Mouse (Mus musculus): ENCODE measurements around the gene Zp1. TPM values are rescaled to one million over a fixed set of nuclear protein-coding genes. Genes with fewer than 3 reads are reported as not detected.
A peak's percentile ranks its signal among the peaks of the same experiment; 100 is the strongest.

Zp1 gene
- total and polyA plus RNA-seq, 2 experiments = not detected

DNA sequence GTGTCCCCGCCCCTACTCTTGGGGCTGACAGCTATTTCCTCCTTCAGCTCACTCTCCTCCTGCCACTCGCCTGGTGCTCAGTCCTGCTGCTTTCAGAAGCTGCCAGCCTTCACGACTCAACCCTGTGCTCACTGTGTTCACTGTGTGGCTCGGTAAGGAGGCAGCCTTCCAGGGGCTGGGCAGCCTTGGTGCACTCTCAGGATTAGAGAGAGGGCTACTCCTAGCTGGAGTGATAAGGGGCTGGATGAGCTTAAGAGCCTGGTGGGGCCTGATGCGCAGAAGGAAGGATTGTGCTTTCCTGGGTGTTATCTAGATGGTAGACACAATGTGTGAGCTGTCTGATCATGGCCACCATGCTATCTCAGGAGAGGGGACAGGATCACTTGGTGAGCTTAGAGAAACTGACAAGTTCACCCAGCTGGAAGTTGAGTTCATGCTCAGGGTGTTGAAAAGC lies 16.7 kb upstream of the Zp1 start, which contains the start of gene Ptgdr2:
TSS of gene Ptgdr2 (plus strand) at position 51 of the 454 bp plus-strand sequence.
- Histone ChIP-seq H3K79me2 (ENCODE audit: control insufficient read depth, insufficient read depth, low read length) (no peaks in the 10 kb centered on the region), H3K4me1 (ENCODE audit: control insufficient read depth, insufficient read depth, low read length) (no peaks in the 10 kb centered on the region), H3K27me3 (ENCODE audit: control insufficient read depth, insufficient read depth, low read length) (no peaks in the 10 kb centered on the region), H3K27ac (replicated peaks; ENCODE audit: insufficient read depth, low read depth, low read length) (no peak within 1 kb of the TSS), H3K9ac (ENCODE audit: low read depth, low read length) (no peak within 1 kb of the TSS), H3K4me3 (ENCODE audit: insufficient read depth, low read depth, low read length) (no peak within 1 kb of the TSS), H3K36me3 (ENCODE audit: control insufficient read depth, insufficient read depth, low read length) (no peaks in the 10 kb centered on the region)
- WGBS = 49% methylated on average over 5 of the region's 5 CpGs
- no peak for DNase-seq (ENCODE audit: extremely low read depth, low read depth, low spot score)
- TF ChIP-seq CTCF (IDR thresholded peaks at IDR 0.05; ENCODE audit: low read depth, low read length) = no peak
- TF ChIP-seq POLR2A (IDR thresholded peaks at IDR 0.05; ENCODE audit: extremely low read depth, insufficient read depth, low read length) = no peak

DNA sequence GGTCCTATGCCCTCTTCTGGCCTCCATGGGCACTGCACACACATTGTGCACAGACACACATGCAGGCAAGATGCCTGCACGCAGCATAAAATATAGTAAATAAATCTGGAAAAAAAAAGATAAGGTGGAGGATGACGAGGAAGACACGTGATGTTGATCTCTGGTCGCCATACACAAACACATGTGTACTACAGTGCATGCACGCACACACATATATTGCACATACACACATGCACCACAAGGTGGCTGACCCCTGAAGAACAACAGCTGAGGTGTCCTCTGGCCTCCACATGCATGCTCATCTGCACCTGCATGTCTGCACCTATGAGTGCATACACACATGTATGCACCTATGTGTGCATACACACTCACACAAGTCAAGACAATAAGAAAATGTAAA lies 15.6 kb upstream of the Zp1 start:
- TF ChIP-seq POLR2A (IDR thresholded peaks at IDR 0.05; ENCODE audit: extremely low read depth, insufficient read depth, low read length) = no peak
- TF ChIP-seq CTCF (IDR thresholded peaks at IDR 0.05; ENCODE audit: low read depth, low read length) = peak; percentile 8; the same call in 1 of the 2 replicates
- no peaks in the 10 kb centered on the region for H3K4me1 ChIP-seq (ENCODE audit: control insufficient read depth, insufficient read depth, low read length)
- H3K27ac ChIP-seq (replicated peaks; ENCODE audit: insufficient read depth, low read depth, low read length) = no peak overlapping the region
- no peak for DNase-seq (ENCODE audit: extremely low read depth, low read depth, low spot score)
- H3K27me3 ChIP-seq (ENCODE audit: control insufficient read depth, insufficient read depth, low read length) = no peaks in the 10 kb centered on the region
- H3K9ac ChIP-seq (ENCODE audit: low read depth, low read length) = no peak overlapping the region
- no peaks in the 10 kb centered on the region for H3K36me3 ChIP-seq (ENCODE audit: control insufficient read depth, insufficient read depth, low read length)
- no peaks in the 10 kb centered on the region for H3K79me2 ChIP-seq (ENCODE audit: control insufficient read depth, insufficient read depth, low read length)
- WGBS = 91% methylated on average over 5 of the region's 5 CpGs
- H3K4me3 ChIP-seq (ENCODE audit: insufficient read depth, low read depth, low read length) = no peak overlapping the region

DNA sequence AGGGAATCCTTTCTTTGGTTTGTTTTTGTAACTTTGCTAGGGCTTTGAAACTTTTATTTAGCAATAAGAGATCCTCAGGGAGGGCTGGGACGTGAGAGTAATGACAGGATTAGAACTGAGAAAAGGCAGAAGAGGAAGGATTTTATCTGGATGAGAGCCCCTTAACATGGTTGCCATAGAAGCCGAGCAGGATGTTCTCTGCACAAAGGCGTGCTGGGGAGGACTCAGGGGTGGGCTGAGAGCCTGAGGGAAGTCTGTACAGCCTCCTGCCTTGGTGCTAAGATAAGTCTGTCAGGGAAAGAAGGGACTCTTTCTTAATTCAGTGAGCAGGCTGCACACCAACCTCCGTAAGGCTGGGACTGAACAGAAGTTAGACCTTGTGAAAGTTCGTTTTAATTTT lies 14.6 kb upstream of the Zp1 start:
- no peaks in the 10 kb centered on the region for H3K79me2 ChIP-seq (ENCODE audit: control insufficient read depth, insufficient read depth, low read length)
- WGBS = 57% methylated on average over 5 of the region's 5 CpGs
- no peaks in the 10 kb centered on the region for H3K27me3 ChIP-seq (ENCODE audit: control insufficient read depth, insufficient read depth, low read length)
- no peak overlapping the region for H3K9ac ChIP-seq (ENCODE audit: low read depth, low read length)
- H3K4me1 ChIP-seq (ENCODE audit: control insufficient read depth, insufficient read depth, low read length) = no peaks in the 10 kb centered on the region
- H3K4me3 ChIP-seq (ENCODE audit: insufficient read depth, low read depth, low read length) = no peak overlapping the region
- TF ChIP-seq CTCF (IDR thresholded peaks at IDR 0.05; ENCODE audit: low read depth, low read length) (no peak), POLR2A (IDR thresholded peaks at IDR 0.05; ENCODE audit: extremely low read depth, insufficient read depth, low read length) (no peak)
- H3K27ac ChIP-seq (replicated peaks; ENCODE audit: insufficient read depth, low read depth, low read length) = no peak overlapping the region
- DNase-seq (ENCODE audit: extremely low read depth, low read depth, low spot score) = no peak
- no peaks in the 10 kb centered on the region for H3K36me3 ChIP-seq (ENCODE audit: control insufficient read depth, insufficient read depth, low read length)

DNA sequence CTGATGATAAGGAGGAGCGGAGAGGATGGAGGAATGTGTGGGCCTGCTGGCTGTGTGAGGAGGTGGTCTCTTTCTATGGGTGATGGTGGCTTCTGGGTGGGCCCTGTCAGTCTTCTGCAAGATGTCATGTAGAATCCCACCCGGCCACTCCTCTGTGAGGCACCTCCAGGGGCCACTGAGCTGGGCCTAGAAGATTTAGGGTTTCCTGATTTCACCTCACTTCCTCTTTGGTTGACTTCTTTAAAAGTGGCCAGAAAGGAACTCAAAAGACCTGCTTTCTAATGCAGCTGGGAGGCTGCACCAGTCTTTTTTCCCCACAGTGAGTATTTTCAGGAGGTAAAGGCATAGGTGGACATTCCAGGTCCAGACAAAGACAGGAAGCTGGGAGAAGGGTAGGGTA lies 10.2 kb upstream of the Zp1 start:
- no peak for DNase-seq (ENCODE audit: extremely low read depth, low read depth, low spot score)
- no peaks in the 10 kb centered on the region for H3K36me3 ChIP-seq (ENCODE audit: control insufficient read depth, insufficient read depth, low read length)
- H3K27me3 ChIP-seq (ENCODE audit: control insufficient read depth, insufficient read depth, low read length) = 0 out of 2 replicates have a peak, but pooled peaks cover 3% of the 10 kb centered on the region
- H3K27ac ChIP-seq (replicated peaks; ENCODE audit: insufficient read depth, low read depth, low read length) = no peak overlapping the region
- no peak overlapping the region for H3K9ac ChIP-seq (ENCODE audit: low read depth, low read length)
- TF ChIP-seq CTCF (IDR thresholded peaks at IDR 0.05; ENCODE audit: low read depth, low read length) (no peak), POLR2A (IDR thresholded peaks at IDR 0.05; ENCODE audit: extremely low read depth, insufficient read depth, low read length) (no peak)
- H3K4me1 ChIP-seq (ENCODE audit: control insufficient read depth, insufficient read depth, low read length) = no peaks in the 10 kb centered on the region
- H3K79me2 ChIP-seq (ENCODE audit: control insufficient read depth, insufficient read depth, low read length) = no peaks in the 10 kb centered on the region
- 92% methylated on average over 2 of the region's 2 CpGs for WGBS
- H3K4me3 ChIP-seq (ENCODE audit: insufficient read depth, low read depth, low read length) = no peak overlapping the region

DNA sequence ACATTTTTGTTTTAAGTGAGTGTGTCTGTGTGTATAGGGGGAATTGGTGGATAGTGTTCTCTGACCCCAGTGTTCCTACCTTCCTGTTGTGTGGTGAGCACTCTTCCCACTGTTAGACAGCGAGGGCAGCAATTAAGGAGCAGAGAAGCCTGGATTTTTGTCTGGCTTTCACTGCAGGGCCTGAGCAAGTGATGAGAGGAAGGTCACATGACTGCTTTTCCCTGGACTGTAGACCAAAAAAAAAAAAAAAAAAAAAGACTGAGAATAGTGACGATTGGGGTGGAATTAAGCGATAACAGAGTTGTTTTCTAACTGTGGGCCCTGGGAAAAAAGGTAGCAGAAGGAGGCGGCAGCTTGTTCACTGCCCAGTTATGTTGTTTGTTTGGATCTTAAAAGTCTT lies 6.2 kb upstream of the Zp1 start:
- 0 out of 2 replicates have a peak, but pooled peaks cover 3% of the 10 kb centered on the region for H3K27me3 ChIP-seq (ENCODE audit: control insufficient read depth, insufficient read depth, low read length)
- no peak overlapping the region for H3K9ac ChIP-seq (ENCODE audit: low read depth, low read length)
- no peak for DNase-seq (ENCODE audit: extremely low read depth, low read depth, low spot score)
- H3K4me3 ChIP-seq (ENCODE audit: insufficient read depth, low read depth, low read length) = no peak overlapping the region
- H3K36me3 ChIP-seq (ENCODE audit: control insufficient read depth, insufficient read depth, low read length) = no peaks in the 10 kb centered on the region
- no peaks in the 10 kb centered on the region for H3K4me1 ChIP-seq (ENCODE audit: control insufficient read depth, insufficient read depth, low read length)
- H3K27ac ChIP-seq (replicated peaks; ENCODE audit: insufficient read depth, low read depth, low read length) = no peak overlapping the region
- TF ChIP-seq CTCF (IDR thresholded peaks at IDR 0.05; ENCODE audit: low read depth, low read length) (no peak), POLR2A (IDR thresholded peaks at IDR 0.05; ENCODE audit: extremely low read depth, insufficient read depth, low read length) (no peak)
- WGBS = 68% methylated on average over 4 of the region's 4 CpGs
- H3K79me2 ChIP-seq (ENCODE audit: control insufficient read depth, insufficient read depth, low read length) = no peaks in the 10 kb centered on the region

DNA sequence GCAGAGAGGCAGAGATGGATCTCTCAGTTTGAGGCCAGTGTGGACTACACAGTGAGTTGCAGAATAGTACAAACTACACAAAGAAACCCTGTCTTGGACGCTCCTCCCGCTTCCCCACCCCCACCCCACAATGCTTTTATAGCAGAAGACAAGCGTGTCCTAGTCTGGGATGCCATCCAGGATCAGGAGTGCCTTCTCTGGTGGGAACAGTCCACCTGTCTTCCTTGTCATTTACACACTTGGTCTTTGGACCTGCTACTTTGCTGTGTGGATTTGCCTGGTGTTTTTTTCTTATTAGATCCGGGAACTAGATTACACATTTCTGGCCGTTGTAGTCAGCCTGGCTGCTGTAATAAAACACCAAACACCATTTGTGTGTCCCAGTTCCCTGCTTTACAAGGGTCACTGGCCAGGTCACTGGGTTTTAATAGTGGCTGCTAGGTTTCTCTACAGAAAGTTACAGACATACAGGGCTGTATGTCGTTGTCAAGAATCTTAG lies 5.7 kb upstream of the Zp1 start:
- Histone ChIP-seq H3K27me3 (ENCODE audit: control insufficient read depth, insufficient read depth, low read length) (0 out of 2 replicates have a peak, but pooled peaks cover 3% of the 10 kb centered on the region), H3K4me1 (ENCODE audit: control insufficient read depth, insufficient read depth, low read length) (no peaks in the 10 kb centered on the region), H3K4me3 (ENCODE audit: insufficient read depth, low read depth, low read length) (no peak overlapping the region), H3K79me2 (ENCODE audit: control insufficient read depth, insufficient read depth, low read length) (no peaks in the 10 kb centered on the region), H3K9ac (ENCODE audit: low read depth, low read length) (no peak overlapping the region), H3K36me3 (ENCODE audit: control insufficient read depth, insufficient read depth, low read length) (no peaks in the 10 kb centered on the region), H3K27ac (replicated peaks; ENCODE audit: insufficient read depth, low read depth, low read length) (no peak overlapping the region)
- WGBS = 64% methylated on average over 6 of the region's 6 CpGs
- TF ChIP-seq POLR2A (IDR thresholded peaks at IDR 0.05; ENCODE audit: extremely low read depth, insufficient read depth, low read length) (no peak), CTCF (IDR thresholded peaks at IDR 0.05; ENCODE audit: low read depth, low read length) (no peak)
- no peak for DNase-seq (ENCODE audit: extremely low read depth, low read depth, low spot score)
